Mouse (Mus musculus): ENCODE measurements around the gene Fam160a2. TPM values are rescaled to one million over a fixed set of nuclear protein-coding genes. Genes with fewer than 3 reads are reported as not detected.
"Not testable (repeated sequence)": the region's sequence is repeated elsewhere in the genome, so short reads cannot be mapped to it uniquely, and the experiment has no call there.

The Fam160a2 gene
- polyA plus RNA-seq, 1 experiment, result 50.2 TPM

DNA sequence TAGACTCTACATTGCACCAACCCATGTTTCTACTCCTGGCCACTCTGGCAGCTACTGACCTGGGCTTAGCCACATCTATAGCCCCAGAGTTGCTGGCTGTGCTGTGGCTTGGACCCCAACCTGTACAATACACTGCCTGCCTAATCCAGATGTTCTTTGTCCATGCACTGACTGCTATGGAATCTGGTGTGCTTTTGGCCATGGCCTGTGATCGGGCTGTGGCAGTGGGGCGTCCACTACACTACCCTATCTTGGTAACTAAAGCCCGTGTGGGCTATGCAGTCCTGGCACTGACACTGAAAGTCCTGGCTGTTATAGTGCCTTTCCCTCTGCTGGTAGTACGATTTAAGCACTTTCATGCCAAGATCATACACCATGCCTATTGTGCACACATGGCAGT is 31.3 kb downstream of the Fam160a2 start:
- no peak overlapping the region for H3K4me3 ChIP-seq (ENCODE audit: insufficient read depth, low read length)
- H3K4me1 ChIP-seq (ENCODE audit: control insufficient read depth, insufficient read depth, low read length), result no peaks in the 10 kb centered on the region
- H3K27ac ChIP-seq (ENCODE audit: insufficient read depth, low read length), result no peak overlapping the region
- TF ChIP-seq CTCF (IDR thresholded peaks at IDR 0.05; ENCODE audit: extremely low read depth, insufficient read depth, low read length) (no peak), POLR2A (IDR thresholded peaks at IDR 0.05; ENCODE audit: extremely low read depth, insufficient read depth, low read length) (no peak)

DNA sequence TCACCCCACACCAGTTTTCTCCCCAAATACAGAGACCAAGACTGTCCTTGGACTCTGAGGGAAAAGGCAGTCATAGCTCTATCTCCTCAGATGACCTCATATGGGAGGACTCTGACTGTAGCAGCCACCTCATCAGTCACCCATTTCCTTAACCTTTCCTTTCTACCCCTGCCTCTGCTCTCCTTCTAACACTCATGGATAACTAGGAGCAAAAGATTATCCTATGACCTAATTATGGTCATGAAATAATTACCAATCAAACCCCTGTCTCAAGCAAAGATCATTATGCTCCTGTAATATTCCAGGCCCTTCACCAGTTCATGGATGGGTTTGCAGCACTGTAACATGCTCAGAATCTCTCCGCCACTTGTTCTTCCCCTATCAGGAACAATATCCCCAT is 31.9 kb downstream of the Fam160a2 start, which contains the start of gene Olfr692:
Gene Olfr692, plus strand, starts transcription at position 301 of the 400 bp plus-strand sequence.
- H3K4me1 ChIP-seq (ENCODE audit: control insufficient read depth, insufficient read depth, low read length), result no peaks in the 10 kb centered on the region
- H3K27ac ChIP-seq (ENCODE audit: insufficient read depth, low read length), result no peak within 1 kb of the TSS
- TF ChIP-seq POLR2A (IDR thresholded peaks at IDR 0.05; ENCODE audit: extremely low read depth, insufficient read depth, low read length) (no peak), CTCF (IDR thresholded peaks at IDR 0.05; ENCODE audit: extremely low read depth, insufficient read depth, low read length) (no peak)
- H3K4me3 ChIP-seq (ENCODE audit: insufficient read depth, low read length), result no peak within 1 kb of the TSS

DNA sequence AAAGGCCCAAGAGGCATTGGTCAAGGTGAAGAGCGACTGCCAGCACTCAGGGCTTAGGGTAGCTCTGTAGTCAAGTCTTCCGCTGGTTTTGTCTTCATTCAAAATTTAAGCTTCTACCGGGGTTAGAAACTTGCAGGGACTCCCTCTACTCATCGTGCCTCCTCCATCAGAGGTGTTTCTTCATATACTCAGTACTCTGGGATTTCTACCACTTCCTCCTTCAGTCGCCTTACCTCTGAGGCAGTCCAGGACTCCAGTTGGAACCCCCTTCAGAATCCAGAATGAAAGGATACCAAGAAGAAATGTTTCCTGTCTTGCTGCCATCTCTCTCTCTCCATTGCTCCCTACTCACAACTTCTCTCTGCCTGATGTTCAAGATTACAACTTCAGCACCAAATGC is 32.6 kb downstream of the Fam160a2 start:
- Histone ChIP-seq H3K4me3 (ENCODE audit: insufficient read depth, low read length) (no peak overlapping the region), H3K27ac (ENCODE audit: insufficient read depth, low read length) (no peak overlapping the region), H3K4me1 (ENCODE audit: control insufficient read depth, insufficient read depth, low read length) (no peaks in the 10 kb centered on the region)
- TF ChIP-seq POLR2A (IDR thresholded peaks at IDR 0.05; ENCODE audit: extremely low read depth, insufficient read depth, low read length), result no peak
- no peak for TF ChIP-seq CTCF (IDR thresholded peaks at IDR 0.05; ENCODE audit: extremely low read depth, insufficient read depth, low read length)

DNA sequence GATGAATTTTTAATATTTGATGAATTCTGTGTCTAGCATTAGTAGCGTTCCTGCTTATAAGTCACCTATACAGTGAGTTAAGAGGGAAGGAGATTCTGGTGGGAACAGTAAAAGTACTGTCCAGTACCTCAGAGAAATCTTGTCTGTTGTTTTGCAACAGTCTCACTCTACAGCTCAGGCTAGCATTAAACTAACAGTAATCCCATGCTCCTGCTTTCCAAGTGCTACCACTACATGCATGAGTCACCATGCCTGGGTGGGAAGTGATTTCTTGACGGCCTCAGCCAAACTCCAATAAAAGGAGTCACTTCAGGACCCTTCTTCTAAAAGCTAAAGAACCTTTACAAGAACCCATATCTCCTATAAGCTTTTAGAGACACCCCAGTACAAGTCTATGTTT is 38.1 kb downstream of the Fam160a2 start:
- Histone ChIP-seq H3K4me3 (ENCODE audit: insufficient read depth, low read length) (no peak overlapping the region), H3K4me1 (ENCODE audit: control insufficient read depth, insufficient read depth, low read length) (no peaks in the 10 kb centered on the region), H3K27ac (ENCODE audit: insufficient read depth, low read length) (no peak overlapping the region)
- TF ChIP-seq CTCF (IDR thresholded peaks at IDR 0.05; ENCODE audit: extremely low read depth, insufficient read depth, low read length), result no peak
- no peak for TF ChIP-seq POLR2A (IDR thresholded peaks at IDR 0.05; ENCODE audit: extremely low read depth, insufficient read depth, low read length)

DNA sequence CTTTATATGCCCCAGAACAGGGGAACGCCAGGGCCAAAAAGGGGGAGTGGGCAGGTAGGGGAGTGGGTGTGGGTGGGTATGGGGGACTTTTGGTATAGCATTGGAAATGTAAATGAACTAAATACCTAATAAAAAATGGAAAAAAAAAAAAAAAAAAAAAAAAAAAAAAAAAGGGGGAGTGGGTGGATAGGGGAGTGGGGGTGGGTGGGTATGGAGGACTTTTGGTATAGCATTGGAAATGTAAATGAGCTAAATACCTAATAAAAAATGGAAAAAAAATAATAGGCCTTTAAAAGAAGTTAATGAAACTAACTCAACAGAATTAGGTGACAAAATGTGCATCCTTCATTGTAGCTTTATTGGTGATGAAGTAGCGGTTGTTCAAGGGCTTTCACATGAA is 43.4 kb downstream of the Fam160a2 start:
- not testable (repeated sequence) for H3K4me3 ChIP-seq (ENCODE audit: insufficient read depth, low read length); H3K4me1 ChIP-seq (ENCODE audit: control insufficient read depth, insufficient read depth, low read length); H3K27ac ChIP-seq (ENCODE audit: insufficient read depth, low read length)

DNA sequence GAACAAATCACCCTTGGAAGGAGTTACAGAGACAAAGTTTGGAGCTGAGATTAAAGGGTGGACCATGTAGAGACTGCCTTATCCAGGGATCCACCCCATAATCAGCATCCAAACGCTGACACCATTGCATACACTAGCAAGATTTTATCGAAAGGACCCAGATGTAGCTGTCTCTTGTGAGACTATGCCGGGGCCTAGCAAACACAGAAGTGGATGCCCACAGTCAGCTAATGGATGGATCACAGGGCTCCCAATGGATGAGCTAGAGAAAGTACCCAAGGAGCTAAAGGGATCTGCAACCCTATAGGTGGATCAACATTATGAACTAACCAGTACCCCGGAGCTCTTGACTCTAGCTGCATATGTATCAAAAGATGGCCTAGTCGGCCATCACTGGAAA is 43.8 kb downstream of the Fam160a2 start:
- H3K4me3 ChIP-seq (ENCODE audit: insufficient read depth, low read length); H3K27ac ChIP-seq (ENCODE audit: insufficient read depth, low read length); H3K4me1 ChIP-seq (ENCODE audit: control insufficient read depth, insufficient read depth, low read length): not testable (repeated sequence)

DNA sequence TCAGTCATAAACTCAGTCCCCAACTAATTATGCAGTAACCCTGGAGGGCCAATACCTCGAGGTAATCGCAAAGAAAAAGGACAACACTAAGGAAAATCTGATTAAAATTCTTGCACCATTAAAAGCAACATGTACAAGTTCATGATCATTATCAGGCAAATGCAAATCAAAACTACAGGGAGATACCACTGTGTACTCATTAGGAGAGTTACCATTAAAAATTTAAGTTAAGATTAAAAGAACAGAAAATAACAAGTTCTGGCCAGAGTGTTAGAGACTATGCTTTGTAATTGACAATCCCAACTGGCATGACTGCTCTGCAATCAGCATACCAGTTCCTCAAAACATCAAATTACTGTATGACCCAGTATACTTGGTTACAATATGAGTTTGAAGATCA is 57.1 kb downstream of the Fam160a2 start:
- TF ChIP-seq CTCF (IDR thresholded peaks at IDR 0.05; ENCODE audit: extremely low read depth, insufficient read depth, low read length) (no peak), POLR2A (IDR thresholded peaks at IDR 0.05; ENCODE audit: extremely low read depth, insufficient read depth, low read length) (no peak)
- H3K4me1 ChIP-seq (ENCODE audit: control insufficient read depth, insufficient read depth, low read length), result no peaks in the 10 kb centered on the region
- no peak overlapping the region for H3K27ac ChIP-seq (ENCODE audit: insufficient read depth, low read length)
- no peak overlapping the region for H3K4me3 ChIP-seq (ENCODE audit: insufficient read depth, low read length)

DNA sequence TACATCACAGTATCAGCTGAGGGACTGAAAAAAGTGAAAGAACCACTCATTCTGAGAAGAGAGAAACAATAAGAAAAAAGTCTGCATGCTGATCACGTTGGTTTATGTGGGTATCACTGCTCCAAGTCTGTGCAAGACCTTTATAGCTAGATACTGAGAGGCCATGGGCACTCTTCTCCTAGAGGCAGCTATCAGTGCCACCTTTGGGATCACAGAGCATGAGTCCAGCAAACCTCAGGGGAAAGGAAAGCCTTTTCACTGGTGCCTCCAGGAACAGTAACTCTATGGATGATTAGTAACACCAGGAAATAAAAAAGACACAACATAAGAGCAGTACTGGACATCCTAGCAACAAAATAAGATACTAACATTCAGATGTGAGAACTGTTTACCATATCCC is 57.7 kb downstream of the Fam160a2 start, which contains the start of gene Olfr691:
Gene Olfr691, minus strand, starts transcription at position 101 of the 400 bp plus-strand sequence.
- no peak within 1 kb of the TSS for H3K27ac ChIP-seq (ENCODE audit: insufficient read depth, low read length)
- no peak within 1 kb of the TSS for H3K4me3 ChIP-seq (ENCODE audit: insufficient read depth, low read length)
- TF ChIP-seq CTCF (IDR thresholded peaks at IDR 0.05; ENCODE audit: extremely low read depth, insufficient read depth, low read length) (no peak), POLR2A (IDR thresholded peaks at IDR 0.05; ENCODE audit: extremely low read depth, insufficient read depth, low read length) (no peak)

DNA sequence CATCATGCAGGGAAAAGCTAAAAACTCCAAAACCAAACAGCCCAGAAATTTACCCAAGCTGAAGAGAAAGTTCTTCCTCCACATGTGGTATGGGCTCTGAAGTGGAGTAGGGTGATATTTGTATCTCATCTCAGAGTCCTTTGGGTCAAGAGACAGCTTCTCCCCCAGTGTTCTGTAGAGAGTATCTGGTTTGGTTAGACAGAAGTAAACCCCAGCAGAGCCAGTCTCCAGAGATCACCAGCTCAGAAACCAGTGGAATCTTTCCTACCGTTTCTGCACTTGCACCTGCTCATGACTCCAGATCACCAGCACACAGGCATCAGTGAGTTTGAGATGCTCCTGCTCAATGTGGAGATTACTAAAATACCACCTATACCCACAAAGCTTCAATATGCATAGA is 65.8 kb downstream of the Fam160a2 start, which contains the start of gene Olfr690:
Gene Olfr690, minus strand, starts transcription at position 101 of the 400 bp plus-strand sequence.
- H3K27ac ChIP-seq (ENCODE audit: insufficient read depth, low read length), result no peak within 1 kb of the TSS
- TF ChIP-seq CTCF (IDR thresholded peaks at IDR 0.05; ENCODE audit: extremely low read depth, insufficient read depth, low read length) (no peak), POLR2A (IDR thresholded peaks at IDR 0.05; ENCODE audit: extremely low read depth, insufficient read depth, low read length) (no peak)
- no peaks in the 10 kb centered on the region for H3K4me1 ChIP-seq (ENCODE audit: control insufficient read depth, insufficient read depth, low read length)
- no peak within 1 kb of the TSS for H3K4me3 ChIP-seq (ENCODE audit: insufficient read depth, low read length)

More for the DNA sequence above, 57.7 kb downstream of the Fam160a2 start, which contains the start of gene Olfr691:
- no peaks in the 10 kb centered on the region for H3K4me1 ChIP-seq (ENCODE audit: control insufficient read depth, insufficient read depth, low read length)

DNA sequence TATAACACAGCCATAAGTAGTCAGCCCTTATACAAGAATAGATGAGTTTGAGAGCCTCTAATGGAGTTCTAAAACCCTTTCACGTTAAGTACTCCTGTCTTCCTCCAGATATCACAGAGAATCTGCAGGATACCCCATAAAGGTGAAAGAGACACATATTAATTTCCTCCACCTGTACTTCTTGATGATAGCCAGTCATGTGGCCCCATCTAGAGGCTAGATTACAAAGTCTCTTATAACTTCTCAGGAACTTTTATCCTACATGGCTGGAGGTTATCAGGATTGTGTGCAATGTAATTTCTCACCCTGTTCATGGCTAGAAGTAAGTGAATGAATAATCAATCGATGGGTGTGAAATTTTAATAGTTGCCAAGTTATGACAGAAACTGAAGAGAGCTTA is 74.6 kb downstream of the Fam160a2 start:
- H3K4me1 ChIP-seq (ENCODE audit: control insufficient read depth, insufficient read depth, low read length), result no peaks in the 10 kb centered on the region
- no peak for TF ChIP-seq CTCF (IDR thresholded peaks at IDR 0.05; ENCODE audit: extremely low read depth, insufficient read depth, low read length)
- no peak for TF ChIP-seq POLR2A (IDR thresholded peaks at IDR 0.05; ENCODE audit: extremely low read depth, insufficient read depth, low read length)

More for the DNA sequence above, 74.6 kb downstream of the Fam160a2 start:
- no peak overlapping the region for H3K4me3 ChIP-seq (ENCODE audit: insufficient read depth, low read length)
- no peak overlapping the region for H3K27ac ChIP-seq (ENCODE audit: insufficient read depth, low read length)

Other genes with a start within 250 kb of the Fam160a2 start
- gene Olfr684, start 236.4 kb downstream of the Fam160a2 start, polyA plus RNA-seq (2012; rRNA removed), result not detected in 2 replicates
- not detected in 2 replicates for gene Olfr685, start 214.0 kb downstream of the Fam160a2 start, polyA plus RNA-seq (2012; rRNA removed)
- gene Olfr686, start 192.6 kb downstream of the Fam160a2 start, polyA plus RNA-seq (2012; rRNA removed), result 0.13 TPM in 1 of 2 replicates, not detected in the other
- gene Olfr688, start 112.0 kb downstream of the Fam160a2 start, polyA plus RNA-seq (2012; rRNA removed), result not detected in 2 replicates
- gene Olfr689, start 88.9 kb downstream of the Fam160a2 start, polyA plus RNA-seq (2012; rRNA removed), result not detected in 2 replicates
- gene Olfr690, start 66.0 kb downstream of the Fam160a2 start, polyA plus RNA-seq (2012; rRNA removed), result 0.77 and 0.78 TPM in 2 replicates
- 0.72 and 0.88 TPM in 2 replicates for gene Olfr691, start 57.8 kb downstream of the Fam160a2 start, polyA plus RNA-seq (2012; rRNA removed)
- gene Olfr692, start 31.8 kb downstream of the Fam160a2 start, polyA plus RNA-seq (2012; rRNA removed), result not detected in 2 replicates
- gene Gm5901, start 25.0 kb downstream of the Fam160a2 start, polyA plus RNA-seq (2012; rRNA removed), result not detected in 2 replicates
- gene Cnga4, start 4.5 kb upstream of the Fam160a2 start, polyA plus RNA-seq (2012; rRNA removed), result 1.8 and 2.3 TPM in 2 replicates
- gene Cckbr, start 25.7 kb upstream of the Fam160a2 start, polyA plus RNA-seq (2012; rRNA removed), result 99.5 and 100 TPM in 2 replicates
- gene Cavin3, start 82.2 kb upstream of the Fam160a2 start, polyA plus RNA-seq (2012; rRNA removed), result 30.9 and 32.1 TPM in 2 replicates
- gene Smpd1, start 154.3 kb upstream of the Fam160a2 start, polyA plus RNA-seq (2012; rRNA removed), result 93.2 and 93.3 TPM in 2 replicates
- gene Apbb1, start 181.6 kb upstream of the Fam160a2 start, polyA plus RNA-seq (2012; rRNA removed), result 564 and 565 TPM in 2 replicates
- 0.93 and 0.94 TPM in 2 replicates for gene Hpx, start 200.1 kb upstream of the Fam160a2 start, polyA plus RNA-seq (2012; rRNA removed)
- gene Trim3, start 233.5 kb upstream of the Fam160a2 start, polyA plus RNA-seq (2012; rRNA removed), result 152 and 176 TPM in 2 replicates
- 123 and 138 TPM in 2 replicates for gene Timm10b, start 240.0 kb upstream of the Fam160a2 start, polyA plus RNA-seq (2012; rRNA removed)
- 122 and 127 TPM in 2 replicates for gene Arfip2, start 240.4 kb upstream of the Fam160a2 start, polyA plus RNA-seq (2012; rRNA removed)
- 56.6 and 57.3 TPM in 2 replicates for gene Gm45799, start 240.5 kb upstream of the Fam160a2 start, polyA plus RNA-seq (2012; rRNA removed)